Mouse (Mus musculus): ENCODE measurements around the gene Gm47985.

- no peak for TF ChIP-seq TCF12 (IDR thresholded peaks at IDR 0.05; ENCODE audit: low read depth, low read length)
- TF ChIP-seq JUND (conservative IDR thresholded peaks at IDR 0.05; ENCODE audit: low read depth, low read length) = no peak
Measured at GRCm38 (mm10) chr1:151216417-151216816, 34.1 kb downstream of the Gm47985 start.
